In genomic region chr2:29629311-29629710, GRCm38 (mm10) we compare ENCODE assay signal across 13 mouse cellular contexts. TPM values are rescaled to one million over a fixed set of nuclear protein-coding genes. Genes with fewer than 3 reads are reported as not detected.
DNase-seq lines count a peak whose midpoint lies in the region; ATAC-seq and TF ChIP-seq lines count a peak whose summit lies in the region.
"Had no signal": no experiment of that assay in that cellular context is flagged by ENCODE, and none has a peak within 500 bp of the region (broad histone marks: within the 10 kb centered on the region; RNA-seq: fewer than 3 reads in every experiment).

No protein-coding gene starts in this region.

- peak; percentile 95 for TF ChIP-seq EP300 in CH12.LX (IDR thresholded peaks at IDR 0.05; ENCODE audit: low read length)

- H3ac ChIP-seq in myocyte (ENCODE audit: control insufficient read depth, insufficient read length): no peak overlapping the region

- intact Hi-C loops in left cerebral cortex, postnatal 14 days (cut with DNase I): no loop called here

- no peak overlapping the region for H3K9ac ChIP-seq in midbrain, embryonic 12.5 days (replicated peaks)
- no peak overlapping the region for H3K9ac ChIP-seq in midbrain, embryonic 15.5 days
- peak overlapping the region; percentile 68; the same call in 1 of the 2 replicates for H3K9ac ChIP-seq in CH12.LX (ENCODE audit: insufficient read depth, low read depth)
- H3K9ac ChIP-seq in kidney, embryonic 15.5 days: no peak overlapping the region
- H3K9ac ChIP-seq: embryonic facial prominence, embryonic 15.5 days; heart, embryonic 15.5 days; lung, embryonic 15.5 days had no signal

- TF ChIP-seq RAD21 in CH12.LX (IDR thresholded peaks at IDR 0.05; ENCODE audit: low read depth, low read length): peak; percentile 10; the same call in 1 of the 2 replicates

- dilution Hi-C loops in CH12.LX (cut with MboI; ENCODE audit: extremely low pct_ligation_motif_present, extremely low pct_unique_long_range_greater_than_20kb, low sequenced_read_pairs): no loop called here

- peak; percentile 98 for DNase-seq in CH12.LX (ENCODE audit: extremely low read depth)
- no peak for DNase-seq in left cerebral cortex, postnatal 14 days (ENCODE audit: low spot score in 2 of 2)
- DNase-seq: cerebellum, adult 2 months; right cerebral cortex, adult 18-20 months had no signal

- no peak overlapping the region for H3K4me2 ChIP-seq in midbrain, embryonic 12.5 days (replicated peaks)
- H3K4me2 ChIP-seq in midbrain, embryonic 15.5 days: no peak overlapping the region
- H3K4me2 ChIP-seq in CH12.LX (ENCODE audit: insufficient read depth, low read depth, poor library complexity, severe bottlenecking): peak overlapping the region; percentile 95
- peak overlapping the region; percentile 16 for H3K4me2 ChIP-seq in myocyte (ENCODE audit: low read depth)
- no peak overlapping the region for H3K4me2 ChIP-seq in kidney, embryonic 15.5 days
- H3K4me2 ChIP-seq: embryonic facial prominence, embryonic 15.5 days; heart, embryonic 15.5 days; lung, embryonic 15.5 days had no signal

- H3K4me3 ChIP-seq in midbrain, embryonic 12.5 days: no peak overlapping the region
- no peak overlapping the region for H3K4me3 ChIP-seq in midbrain, embryonic 15.5 days
- H3K4me3 ChIP-seq in CH12.LX (replicated peaks in 1 of 3; ENCODE audit: low read depth in 2 of 3, low read length in 2 of 3, poor library complexity in 1 of 3) (peak overlapping the region in 2 of 3 experiments; percentile 2 to 10), myocyte (no peak overlapping the region)
- no peak overlapping the region for H3K4me3 ChIP-seq in kidney, embryonic 15.5 days (replicated peaks)
- H3K4me3 ChIP-seq: embryonic facial prominence, embryonic 15.5 days; heart, embryonic 15.5 days; lung, embryonic 15.5 days had no signal

- TF ChIP-seq POLR2A in CH12.LX (IDR thresholded peaks at IDR 0.05; ENCODE audit: low read depth, low read length) (peak; percentile 48), myocyte (IDR thresholded peaks at IDR 0.05; ENCODE audit: insufficient read length, low read depth) (no peak)

- peaks cover 18% of the 10 kb centered on the region for H3K4me1 ChIP-seq in midbrain, embryonic 12.5 days
- H3K4me1 ChIP-seq in midbrain, embryonic 15.5 days: peaks cover 19% of the 10 kb centered on the region
- H3K4me1 ChIP-seq in CH12.LX (ENCODE audit: control insufficient read depth in 1 of 2, insufficient read depth in 2 of 2): peaks cover 73 to 96% of the 10 kb centered on the region in 2 experiments
- peaks cover 35% of the 10 kb centered on the region for H3K4me1 ChIP-seq in kidney, embryonic 15.5 days

- H3K79me2 ChIP-seq in CH12.LX (replicated peaks; ENCODE audit: control insufficient read depth, extremely low read depth, insufficient read depth, poor library complexity, severe bottlenecking) (peaks cover 78% of the 10 kb centered on the region), myocyte (ENCODE audit: control insufficient read depth, insufficient read depth) (peaks cover 89% of the 10 kb centered on the region)

- in situ Hi-C loops in CH12.LX (cut with MboI; ENCODE audit: low pct_ligation_motif_present, low pct_unique_long_range_greater_than_20kb, low sequenced_read_pairs): loop anchor here (5.0 kb wide), 1 partner anchor 43 kb away; no protein-coding TSS in a partner anchor

- no peak for TF ChIP-seq CTCF in CH12.LX (conservative IDR thresholded peaks at IDR 0.05 in 1 of 2, IDR thresholded peaks at IDR 0.05 in 1 of 2; ENCODE audit: low read depth in 2 of 2, low read length in 2 of 2)

- H3K27me3 ChIP-seq in midbrain, embryonic 12.5 days: no peaks in the 10 kb centered on the region
- H3K27me3 ChIP-seq in midbrain, embryonic 15.5 days (replicated peaks): no peaks in the 10 kb centered on the region
- no peaks in the 10 kb centered on the region for H3K27me3 ChIP-seq in CH12.LX (replicated peaks)
- H3K27me3 ChIP-seq in myocyte (ENCODE audit: control insufficient read depth, insufficient read depth, insufficient read length): no peaks in the 10 kb centered on the region
- no peaks in the 10 kb centered on the region for H3K27me3 ChIP-seq in kidney, embryonic 15.5 days
- H3K27me3 ChIP-seq: embryonic facial prominence, embryonic 15.5 days; heart, embryonic 15.5 days; lung, embryonic 15.5 days had no signal

- H3K9me3 ChIP-seq in midbrain, embryonic 12.5 days: no peaks in the 10 kb centered on the region
- H3K9me3 ChIP-seq in midbrain, embryonic 15.5 days: no peaks in the 10 kb centered on the region
- H3K9me3 ChIP-seq in CH12.LX (replicated peaks; ENCODE audit: low read length): no peaks in the 10 kb centered on the region
- no peaks in the 10 kb centered on the region for H3K9me3 ChIP-seq in kidney, embryonic 15.5 days (replicated peaks)
- H3K9me3 ChIP-seq: embryonic facial prominence, embryonic 15.5 days; heart, embryonic 15.5 days; lung, embryonic 15.5 days had no signal

- ATAC-seq in midbrain, embryonic 12.5 days (ENCODE audit: low FRiP score, low read depth): no peak
- ATAC-seq in midbrain, embryonic 15.5 days (replicated peaks): no peak
- ATAC-seq in activated CD4-positive, CD25-positive, alpha-beta regulatory T cell, adult 4 months: peak; percentile 29
- no peak for ATAC-seq in kidney, embryonic 15.5 days (replicated peaks; ENCODE audit: low FRiP score)

- H3K27ac ChIP-seq in midbrain, embryonic 12.5 days (replicated peaks): 0 out of 2 replicates have a peak overlapping the region, but pooled peaks have one; percentile 25
- H3K27ac ChIP-seq in midbrain, embryonic 15.5 days: no peak overlapping the region
- H3K27ac ChIP-seq in CH12.LX (ENCODE audit: insufficient read depth, low read depth): peak overlapping the region; percentile 98
- H3K27ac ChIP-seq in kidney, embryonic 15.5 days: no peak overlapping the region
- H3K27ac ChIP-seq: embryonic facial prominence, embryonic 15.5 days; heart, embryonic 15.5 days; kidney, postnatal 0 days; lung, embryonic 15.5 days had no signal

- 69% methylated on average over 2 of the region's 2 CpGs for WGBS in midbrain, embryonic 12.5 days
- WGBS in midbrain, embryonic 15.5 days: 57% methylated on average over 2 of the region's 2 CpGs
- WGBS in kidney, embryonic 15.5 days: 69% methylated on average over 2 of the region's 2 CpGs

- no peaks in the 10 kb centered on the region for H3K36me3 ChIP-seq in midbrain, embryonic 12.5 days
- H3K36me3 ChIP-seq in midbrain, embryonic 15.5 days (replicated peaks): no peaks in the 10 kb centered on the region
- H3K36me3 ChIP-seq in CH12.LX (replicated peaks in 1 of 2; ENCODE audit: control insufficient read depth in 1 of 2, insufficient read depth in 1 of 2, low read length in 1 of 2) (peaks cover 9 to 61% of the 10 kb centered on the region in 2 experiments), myocyte (ENCODE audit: control insufficient read depth, insufficient read depth) (no peaks in the 10 kb centered on the region)
- H3K36me3 ChIP-seq in kidney, embryonic 15.5 days: no peaks in the 10 kb centered on the region
- H3K36me3 ChIP-seq: embryonic facial prominence, embryonic 15.5 days; heart, embryonic 15.5 days; lung, embryonic 15.5 days had no signal

TF ChIP-seq in CH12.LX, 34 proteins besides CTCF, POLR2A, EP300 and RAD21 (continues in another document):
- TF ChIP-seq ZNF384 (IDR thresholded peaks at IDR 0.05; ENCODE audit: low read depth, low read length) (0 out of 2 replicates have a peak, but pooled peaks have one; percentile 11), POLR2AphosphoS2 (IDR thresholded peaks at IDR 0.05; ENCODE audit: low read depth, low read length) (peak; percentile 61), NELFE (IDR thresholded peaks at IDR 0.05; ENCODE audit: low read depth, low read length) (peak; percentile 69), MXI1 (IDR thresholded peaks at IDR 0.05; ENCODE audit: low read depth, low read length) (peak; percentile 72), MYC (IDR thresholded peaks at IDR 0.05; ENCODE audit: low read depth, low read length) (peak; percentile 67; the same call in 1 of the 2 replicates), ZKSCAN1 (IDR thresholded peaks at IDR 0.05; ENCODE audit: borderline replicate concordance, low read depth, low read length) (no peak; the same call in 1 of the 2 replicates), GABPA (IDR thresholded peaks at IDR 0.05; ENCODE audit: insufficient replicate concordance, low read depth, low read length) (peak; percentile 33; the same call in 1 of the 2 replicates), ELF1 (IDR thresholded peaks at IDR 0.05; ENCODE audit: low read depth, low read length) (peak; percentile 28), TCF12 (IDR thresholded peaks at IDR 0.05; ENCODE audit: low read depth, low read length) (peak; percentile 99), MAX (IDR thresholded peaks at IDR 0.05; ENCODE audit: low read length) (peak; percentile 67; the same call in 1 of the 2 replicates)

TF ChIP-seq in myocyte, 11 proteins besides CTCF, POLR2A, EP300 and RAD21:
- TF ChIP-seq TCF3 (IDR thresholded peaks at IDR 0.05; ENCODE audit: insufficient read length, low read depth) (no peak), TCF12 (IDR thresholded peaks at IDR 0.05; ENCODE audit: insufficient read depth, poor library complexity, severe bottlenecking) (no peak), MYOG (IDR thresholded peaks at IDR 0.05; ENCODE audit: control insufficient read depth in 1 of 3, insufficient read depth in 1 of 3, insufficient read length in 2 of 3, low read depth in 2 of 3) (no peak), CEBPB (IDR thresholded peaks at IDR 0.05; ENCODE audit: insufficient read depth, poor library complexity, severe bottlenecking) (no peak), SRF (IDR thresholded peaks at IDR 0.05; ENCODE audit: control insufficient read depth, insufficient read length, low read depth) (no peak), E2F4 (IDR thresholded peaks at IDR 0.05; ENCODE audit: insufficient read depth) (no peak), MYOD1 (IDR thresholded peaks at IDR 0.05; ENCODE audit: control insufficient read depth in 1 of 3, insufficient read length in 2 of 3, low read depth in 2 of 3) (no peak)

RNA-seq across cellular contexts. Expression of gene Rapgef1, which starts 9.8 kb away (rescaled TPM):
- 22.5 and 24.1 TPM in 2 replicates for polyA plus RNA-seq in midbrain, embryonic 12.5 days (2016; fragmentation: Nextera tagmentation; extraction: Ambion mirVana)
- 24.2 and 25.6 TPM in 2 replicates for polyA plus RNA-seq in midbrain, embryonic 15.5 days (2015; fragmentation: Nextera tagmentation; extraction: Ambion mirVana)
- total RNA-seq in CH12.LX (2012; rRNA removed): 149 and 185 TPM in 2 replicates
- 84.0 and 86.5 TPM in 2 replicates for total RNA-seq in CH12.LX (2014; rRNA removed)
- 143 and 170 TPM in 2 replicates for polyA plus RNA-seq in CH12.LX (2012; ENCODE audit: insufficient read length, low read depth)
- 10 to 100 TPM; 21.9 to 24.0 TPM for polyA plus RNA-seq in activated CD4-positive, CD25-positive, alpha-beta regulatory T cell, adult 4 months (2017; shearing (Covaris generic))
- 74.5 TPM for polyA plus RNA-seq in myocyte (2012; fragmentation: generic; extraction: Trizol)
- 100 to 1,000 TPM; 118 to 124 TPM for total RNA-seq in left cerebral cortex, postnatal 14 days (2021)
- 12.4 and 13.8 TPM in 2 replicates for polyA plus RNA-seq in kidney, embryonic 15.5 days (2015; fragmentation: Nextera tagmentation; extraction: Ambion mirVana)

Comparison
In these comparisons a context has a peak if more than half of its experiments do, and no peak if none do; other contexts are left out.
1. H3K27ac ChIP-seq: peak in midbrain, embryonic 12.5 days (single experiment) and CH12.LX (single experiment); none in midbrain, embryonic 15.5 days (single experiment) and kidney, embryonic 15.5 days (single experiment).
2. H3K4me2 ChIP-seq: peak in CH12.LX (single experiment) and myocyte (single experiment); none in midbrain, embryonic 12.5 days (single experiment), midbrain, embryonic 15.5 days (single experiment) and kidney, embryonic 15.5 days (single experiment).
3. H3K4me3 ChIP-seq: peak in CH12.LX (2 of 3); none in midbrain, embryonic 12.5 days (single experiment), midbrain, embryonic 15.5 days (single experiment), myocyte (single experiment) and kidney, embryonic 15.5 days (single experiment).